Mouse (Mus musculus) frontal cortex, adult (tissue): Measurements from ENCODE around the gene Amotl1.
A peak's percentile ranks its signal among the peaks of the same experiment; 100 is the strongest.
"Not testable (repeated sequence)": the region's sequence is repeated elsewhere in the genome, so short reads cannot be mapped to it uniquely, and the experiment has no call there.

Experiments used
- ATAC-seq: cut with Nextera tagmentation; 2 replicates; pipeline ENCODE4 v1.9.2; 2017; ENCODE audit warnings: mild to moderate bottlenecking, moderate library complexity, mixed read lengths; ENCODE audit not compliant: low TSS enrichment

The Amotl1 gene

DNA sequence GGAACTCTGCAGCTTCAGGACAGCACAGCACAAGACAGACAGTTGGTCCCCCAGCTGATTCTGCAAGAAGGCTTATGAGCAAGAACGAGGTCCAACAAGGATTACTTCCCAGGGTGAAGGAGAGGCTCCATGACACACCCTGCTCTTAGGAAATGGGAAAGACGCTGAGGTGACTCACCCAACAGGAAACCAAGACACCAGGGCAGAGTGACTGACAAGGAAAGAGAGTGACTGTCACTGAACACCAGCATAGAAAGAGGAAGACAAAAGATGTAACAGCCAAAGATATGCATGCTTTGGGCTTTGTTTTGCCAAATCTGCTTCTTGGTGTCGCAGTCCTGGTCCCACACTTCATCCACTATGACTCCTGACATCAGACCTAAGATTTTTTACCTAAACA is 40.5 kb downstream of the Amotl1 start:
- ATAC-seq, result no peak

DNA sequence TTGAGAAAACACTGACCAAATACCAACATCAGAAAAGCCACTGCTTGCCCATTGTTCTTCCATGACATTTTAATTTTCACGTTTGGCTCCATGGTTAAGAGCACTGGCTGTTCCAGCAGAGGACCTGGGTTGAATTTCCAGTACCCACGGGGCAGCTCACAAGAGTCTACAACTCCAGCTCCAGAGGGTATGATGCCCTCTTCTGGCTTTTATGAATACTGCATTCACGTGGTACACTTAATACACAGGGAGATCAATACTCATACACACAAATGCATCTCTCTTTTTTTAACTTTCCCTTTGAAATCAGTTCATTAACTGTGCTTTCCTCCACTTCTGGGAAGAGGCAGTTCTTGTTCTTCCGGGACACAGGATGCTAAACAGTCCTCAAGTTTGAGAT is 41.4 kb downstream of the Amotl1 start:
- no peak for ATAC-seq

DNA sequence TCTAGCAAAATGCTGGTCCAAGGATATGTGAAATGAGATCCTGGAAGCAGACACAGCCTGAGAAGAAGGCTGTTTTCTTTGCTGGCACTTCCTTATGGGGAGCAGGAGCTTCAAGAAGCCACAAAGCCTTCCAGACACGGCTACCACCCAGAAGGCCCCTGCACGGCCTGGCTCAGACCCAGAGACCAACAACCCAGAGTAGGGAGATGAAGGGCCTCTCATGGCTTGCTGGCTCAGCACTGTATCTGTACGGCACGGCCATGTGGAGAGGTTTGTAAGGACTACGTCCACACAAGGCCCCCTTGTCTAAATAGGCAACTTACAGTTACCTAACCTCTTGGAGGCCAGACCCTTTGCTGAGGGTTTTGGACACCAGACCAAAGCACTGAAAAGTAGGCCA is 45.1 kb downstream of the Amotl1 start:
- no peak for ATAC-seq

DNA sequence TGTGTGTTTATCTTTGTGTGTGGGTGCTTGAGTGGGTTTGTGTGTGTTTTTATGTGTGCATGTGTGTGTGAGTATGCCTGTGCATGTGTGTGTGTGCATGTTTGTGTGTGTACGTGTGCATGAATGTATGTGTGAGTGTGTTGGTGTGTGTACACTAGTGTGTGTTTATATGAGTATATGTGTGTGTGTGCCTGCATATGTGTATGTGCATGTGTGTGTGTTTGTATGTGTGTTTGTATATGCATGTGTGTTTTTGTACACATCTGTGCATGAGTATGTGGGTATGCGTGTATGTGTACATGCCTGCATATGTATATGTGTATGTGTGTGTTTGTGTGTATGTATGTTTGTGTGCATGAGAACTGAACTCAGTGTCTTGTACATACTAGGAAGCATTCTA is 46.7 kb downstream of the Amotl1 start:
- ATAC-seq, result no peak

DNA sequence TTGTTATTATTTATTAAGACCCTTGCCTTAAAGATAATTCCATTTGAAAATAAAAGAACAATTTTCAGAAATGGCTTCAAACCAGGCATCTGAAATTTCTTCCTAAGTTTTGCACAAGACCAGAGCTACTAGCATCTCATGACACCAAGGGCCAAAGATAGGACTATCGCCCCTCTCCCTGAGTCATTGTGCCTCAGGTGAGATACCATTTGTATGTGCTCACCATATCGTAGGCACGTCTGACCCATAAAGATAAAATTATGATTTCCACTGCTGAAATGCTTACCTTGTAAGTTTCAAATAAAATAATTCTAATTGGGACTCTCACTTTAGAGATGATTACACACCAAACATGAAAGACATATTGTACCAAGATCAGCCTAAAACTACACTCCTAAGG is 47.4 kb downstream of the Amotl1 start:
- ATAC-seq, result no peak

DNA sequence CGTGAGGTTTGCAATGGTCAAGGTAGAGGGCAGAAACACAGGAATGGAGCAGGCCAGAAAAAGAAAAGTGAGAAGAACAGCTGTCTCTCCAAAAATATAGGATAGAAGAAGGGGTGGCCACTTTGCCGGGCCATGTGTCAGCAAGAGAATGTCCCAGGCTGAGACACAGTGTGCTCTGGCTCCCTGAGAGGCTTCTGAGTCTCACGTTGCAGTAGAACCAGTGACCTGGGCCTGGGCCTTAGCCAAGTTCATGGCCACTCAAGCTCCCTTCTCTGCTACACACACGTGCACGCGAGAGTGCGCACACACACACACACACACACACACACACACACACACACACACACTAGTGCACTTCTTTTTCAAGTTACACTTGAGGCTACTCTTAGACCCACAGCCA is 48.0 kb downstream of the Amotl1 start:
- ATAC-seq, result no peak

DNA sequence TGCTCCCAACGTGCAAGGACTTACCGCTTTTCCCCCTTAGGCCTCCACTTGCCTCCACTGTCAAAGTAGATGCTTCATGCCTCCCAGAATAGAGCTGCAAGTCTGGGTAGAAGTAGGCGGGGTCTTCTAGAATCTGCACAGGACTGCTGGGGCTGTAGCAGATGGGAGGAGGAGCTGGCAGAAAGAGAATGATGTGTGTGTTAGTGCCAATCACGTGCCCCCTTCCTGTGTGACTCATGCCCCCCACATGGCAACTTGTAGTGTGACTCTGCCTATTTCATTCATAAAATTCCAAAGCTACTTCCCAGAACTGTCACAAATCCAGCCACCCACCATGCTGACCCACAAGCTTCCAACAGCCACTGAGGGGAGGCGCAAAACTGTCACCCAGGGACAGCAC is 48.4 kb downstream of the Amotl1 start:
- peak; percentile 96 for ATAC-seq

DNA sequence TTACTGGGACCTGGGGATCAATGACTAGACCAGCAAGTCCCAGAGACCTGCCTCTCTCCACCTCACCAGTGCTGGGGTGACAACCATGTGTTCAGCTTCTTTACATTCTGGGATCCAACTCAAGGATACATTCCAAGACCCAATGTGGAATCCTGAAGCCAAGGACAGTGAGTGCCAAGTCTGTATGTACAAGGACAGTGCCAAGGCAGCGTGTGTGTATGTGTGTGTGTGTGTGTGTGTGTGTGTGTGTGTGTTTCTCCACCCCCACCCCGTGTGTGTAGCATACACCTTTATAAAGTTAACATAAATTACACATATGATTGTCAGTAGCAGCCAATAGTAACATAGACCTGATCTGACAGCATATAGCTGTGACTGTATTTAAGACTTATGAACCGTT is 49.0 kb downstream of the Amotl1 start:
- no peak for ATAC-seq

DNA sequence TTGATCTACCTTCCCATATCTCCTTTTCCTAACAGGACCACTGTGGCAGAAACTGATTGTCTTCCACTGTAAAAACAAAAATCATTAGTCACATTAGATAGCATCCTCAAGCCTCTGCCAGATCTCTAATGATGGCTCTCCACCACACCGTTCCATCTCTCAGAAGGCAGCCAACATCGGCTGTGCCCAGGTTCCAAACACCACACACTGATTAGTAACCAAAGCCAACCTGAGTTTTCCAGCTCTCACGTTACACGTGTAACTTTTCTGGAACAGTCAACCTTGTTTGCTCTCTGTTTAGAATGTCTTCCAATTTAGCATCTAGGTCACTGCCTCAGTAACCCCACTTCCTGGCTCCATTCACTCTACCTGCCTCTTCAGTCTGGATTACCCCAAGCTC is 51.0 kb downstream of the Amotl1 start:
- ATAC-seq, result no peak

DNA sequence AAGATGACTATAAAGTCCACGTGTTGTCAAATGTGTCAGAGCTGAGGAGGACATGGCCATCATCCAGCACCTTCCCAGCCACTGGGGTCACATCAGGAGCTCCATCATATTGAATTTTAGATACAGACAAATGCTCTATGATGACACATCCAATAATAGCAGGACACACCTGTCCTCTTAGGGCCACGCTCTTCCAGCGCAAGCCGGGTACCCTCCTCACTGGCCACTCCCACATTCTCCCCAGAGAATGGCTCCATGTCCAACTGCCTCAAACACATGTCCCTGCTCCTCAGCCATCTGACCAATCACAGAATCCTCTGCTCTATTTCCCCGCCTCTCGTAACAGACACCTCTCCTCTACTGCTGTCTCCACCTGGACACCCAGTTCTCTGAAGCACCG is 54.2 kb downstream of the Amotl1 start:
- ATAC-seq, result no peak

DNA sequence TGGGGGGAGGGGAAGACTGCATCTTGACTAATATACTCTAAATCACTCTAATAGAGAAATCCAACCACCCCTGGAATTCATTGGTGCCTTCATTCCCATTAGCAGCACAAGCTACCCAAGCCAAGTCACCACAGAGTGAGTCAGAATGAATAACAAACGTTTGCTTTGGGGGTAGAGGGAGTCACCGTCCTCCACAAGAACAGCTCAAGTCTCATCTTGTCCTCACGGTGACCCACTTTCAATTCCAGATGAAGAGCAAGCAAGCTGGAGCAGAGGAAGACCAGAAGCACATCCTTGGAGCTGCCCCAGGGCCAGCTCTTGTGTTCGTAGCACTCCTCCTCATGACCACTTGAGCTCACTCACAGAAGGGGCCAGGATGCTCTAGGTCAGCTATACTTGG is 56.2 kb downstream of the Amotl1 start:
- ATAC-seq, result no peak

DNA sequence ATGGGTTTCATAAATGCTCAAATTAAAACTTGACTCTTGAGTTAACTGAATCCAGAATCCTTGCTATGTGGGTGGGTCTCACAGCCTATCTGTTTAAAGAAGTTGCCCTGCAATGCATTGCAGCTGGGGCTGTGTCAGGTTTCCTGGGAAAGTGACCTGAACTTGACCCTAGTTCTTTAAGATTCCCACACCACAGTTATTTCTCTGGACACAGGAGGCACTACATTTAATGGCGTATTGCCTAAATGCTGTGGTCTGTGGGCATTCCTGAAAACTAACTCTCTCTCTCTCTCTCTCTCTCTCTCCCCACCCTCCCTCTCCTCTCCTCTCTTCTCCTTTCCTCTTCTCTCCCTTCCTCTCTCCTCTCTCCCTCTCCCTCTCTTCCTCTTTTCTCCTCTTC is 59.2 kb downstream of the Amotl1 start:
- no peak for ATAC-seq

DNA sequence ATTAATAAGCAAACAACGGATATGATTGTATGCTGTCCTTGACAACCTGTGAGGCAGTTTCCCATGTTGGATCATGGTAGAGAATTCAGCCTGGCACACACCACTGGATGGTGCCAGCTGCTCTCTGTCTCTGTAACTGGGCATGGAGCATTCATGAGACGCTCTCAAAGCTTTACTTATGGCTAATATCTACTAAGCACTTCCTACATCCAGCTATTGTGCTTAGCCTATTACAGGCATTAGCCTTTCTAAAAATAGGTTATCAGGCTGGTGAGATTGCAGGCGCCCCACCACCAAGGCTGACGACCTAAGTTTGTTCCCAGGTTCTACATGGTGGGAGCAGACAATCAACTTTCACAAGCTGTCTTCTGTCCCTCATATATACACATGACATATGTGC is 65.9 kb downstream of the Amotl1 start:
- ATAC-seq, result no peak

DNA sequence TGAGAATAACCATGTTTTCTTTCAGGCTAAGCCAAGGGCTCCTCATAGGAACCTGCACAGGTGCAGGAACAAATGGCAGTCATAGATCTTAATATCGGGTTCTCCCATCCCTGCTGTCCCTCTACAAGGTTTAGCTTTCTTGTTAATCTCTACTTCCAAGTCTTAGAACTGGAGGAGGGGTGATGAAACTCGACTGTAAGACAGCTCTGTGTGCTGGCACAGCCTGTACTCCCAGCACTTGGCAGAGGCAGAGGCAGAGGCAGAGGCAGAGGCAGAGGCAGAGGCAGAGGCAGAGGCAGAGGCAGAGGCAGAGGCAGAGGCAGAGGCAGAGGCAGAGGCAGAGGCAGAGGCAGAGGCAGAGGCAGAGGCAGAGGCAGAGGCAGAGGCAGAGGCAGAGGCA is 68.5 kb downstream of the Amotl1 start:
- ATAC-seq, result not testable (repeated sequence)

DNA sequence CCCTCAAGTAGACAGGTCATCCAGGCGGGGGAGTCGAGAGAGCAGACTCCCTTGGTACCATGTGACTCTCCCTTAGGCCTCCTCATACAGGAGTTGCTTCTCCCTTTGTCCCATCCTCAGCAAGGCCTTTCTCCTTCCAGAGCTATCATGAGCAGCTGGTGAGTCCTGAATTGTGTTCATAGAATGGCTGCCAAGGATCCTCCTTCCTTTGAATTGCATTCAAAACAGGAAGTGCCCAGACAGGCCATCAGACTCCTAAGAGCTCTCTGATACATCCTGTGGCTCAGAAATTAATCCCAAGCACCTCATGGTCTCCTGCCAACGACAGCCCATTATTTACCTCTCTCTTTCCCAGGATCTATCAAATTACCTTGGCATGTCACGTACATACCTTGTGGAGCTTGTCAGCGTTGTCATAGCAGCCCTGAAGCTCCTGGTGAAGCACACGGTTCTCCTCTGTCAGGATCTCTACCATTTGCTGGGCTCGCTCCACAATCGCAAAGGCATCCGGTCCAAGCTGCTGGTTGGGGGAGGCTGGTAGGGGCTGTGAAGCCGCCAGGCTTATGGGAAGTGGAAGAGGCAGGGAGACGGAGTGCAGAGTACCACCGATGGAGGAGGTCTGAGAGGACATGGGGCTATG is 70.0 kb downstream of the Amotl1 start:
- ATAC-seq, result 0 out of 2 replicates have a peak, but pooled peaks have one; percentile 20

DNA sequence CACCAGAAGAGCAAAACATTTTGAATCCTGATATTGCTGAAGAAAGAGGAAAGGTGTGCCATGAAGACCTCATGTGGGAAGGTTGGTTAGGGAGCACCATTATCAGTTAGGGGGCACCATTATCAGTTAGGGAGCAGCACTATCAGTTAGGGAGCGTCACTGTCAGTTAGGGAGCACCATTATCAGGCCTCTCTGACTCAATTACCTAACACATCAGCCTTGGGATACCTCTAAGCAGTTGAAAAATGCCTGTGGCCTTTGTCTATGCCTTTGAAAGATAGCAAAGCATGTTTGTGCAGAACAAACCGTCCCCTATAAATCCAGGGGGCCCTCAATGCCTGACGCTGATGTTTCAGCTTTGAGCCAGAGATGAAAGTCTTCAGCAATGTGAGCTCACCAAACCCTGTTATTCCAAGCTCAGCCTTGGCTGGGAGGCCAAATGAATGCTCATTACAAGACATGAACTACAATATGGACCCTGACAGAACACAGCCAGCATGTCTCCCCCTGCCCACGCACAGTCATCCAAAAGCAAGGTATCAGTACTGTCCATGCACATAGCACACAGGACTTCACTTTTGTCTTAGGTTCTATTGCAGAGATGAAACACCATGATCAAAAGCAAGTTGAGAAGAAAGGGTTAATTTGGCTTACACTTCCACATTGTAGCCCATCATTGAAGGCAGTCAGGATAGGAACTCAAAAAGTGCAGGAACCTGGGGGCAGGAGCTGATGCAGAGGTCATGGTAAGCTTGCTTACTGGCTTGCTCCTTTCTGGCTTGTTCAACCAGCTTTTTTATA is 75.5 kb downstream of the Amotl1 start:
- ATAC-seq, result no peak

DNA sequence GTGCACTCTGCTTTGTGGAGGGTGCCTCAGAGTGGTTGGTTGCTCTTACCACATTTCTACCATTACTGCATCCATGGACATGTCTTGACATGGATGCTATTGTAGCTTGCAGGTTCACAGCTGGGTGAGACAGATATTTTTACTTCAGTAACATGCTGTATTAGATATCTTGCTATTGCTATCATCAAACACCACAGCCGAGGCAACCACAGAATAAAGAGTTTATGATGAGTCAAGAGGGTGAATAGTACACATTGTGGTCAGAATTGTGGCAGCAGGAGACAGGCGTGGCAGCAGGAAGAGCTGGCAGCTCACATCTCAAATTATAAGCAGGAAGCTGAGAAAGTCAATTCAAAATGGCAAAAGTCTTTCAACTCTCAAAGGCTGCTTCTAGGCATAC is 76.4 kb downstream of the Amotl1 start:
- no peak for ATAC-seq

DNA sequence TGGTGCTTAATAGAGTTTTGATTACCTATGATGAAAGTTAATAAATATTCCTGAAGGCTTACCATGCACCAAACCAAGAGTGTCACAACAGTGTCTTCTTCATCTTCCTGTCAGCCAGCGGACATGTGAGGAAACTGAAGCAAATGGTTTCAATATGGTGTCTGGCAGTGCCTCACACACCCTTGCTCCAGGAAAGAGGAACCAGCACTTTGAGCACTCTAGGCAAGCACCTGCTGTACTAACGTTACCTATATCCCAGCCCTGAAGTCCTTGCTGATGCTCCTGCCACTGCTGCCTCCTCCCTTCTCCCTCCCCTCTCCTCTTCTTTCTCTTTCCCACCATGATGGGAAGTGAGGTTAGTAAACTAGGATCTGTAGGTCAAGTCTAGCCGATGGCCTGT is 80.4 kb downstream of the Amotl1 start:
- ATAC-seq, result no peak

DNA sequence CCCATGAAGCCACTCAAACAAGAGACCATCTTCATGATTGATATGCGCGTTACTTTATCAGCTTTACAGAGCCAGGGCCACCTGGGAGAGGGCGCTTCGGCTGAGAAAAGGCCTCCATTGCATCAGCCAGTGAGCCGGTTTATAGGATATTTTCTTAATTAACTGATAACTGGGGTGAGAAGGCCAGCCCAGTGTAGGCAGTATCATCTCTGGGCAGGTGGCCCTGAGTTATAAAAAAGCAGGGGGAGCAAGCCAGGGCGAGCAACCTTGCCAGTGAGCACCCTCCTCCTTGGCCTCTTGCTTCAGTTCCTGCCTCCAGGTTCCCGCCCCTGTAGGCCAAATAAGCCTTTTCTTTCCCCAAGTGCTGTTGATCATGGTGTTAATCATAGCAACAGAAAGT is 81.5 kb downstream of the Amotl1 start:
- no peak for ATAC-seq

DNA sequence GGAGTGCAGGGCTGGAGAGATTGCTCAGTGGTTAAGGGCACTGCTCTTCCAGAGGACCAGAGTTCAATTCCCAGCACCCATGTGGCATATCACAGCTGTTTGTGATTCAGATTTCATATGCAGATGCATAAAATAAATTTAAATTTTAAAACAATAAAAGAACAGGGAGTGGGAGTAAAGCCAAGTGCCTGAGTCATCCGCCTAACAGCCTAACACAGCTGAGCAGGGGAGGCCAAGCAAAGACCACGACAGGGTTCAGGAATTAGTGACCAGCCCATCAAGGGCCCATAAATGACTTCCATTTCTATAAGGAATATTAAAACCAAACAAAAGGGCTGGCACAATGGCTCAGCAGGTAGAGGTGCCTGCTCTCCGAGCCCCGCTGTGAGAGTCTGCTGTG is 84.3 kb downstream of the Amotl1 start:
- no peak for ATAC-seq

DNA sequence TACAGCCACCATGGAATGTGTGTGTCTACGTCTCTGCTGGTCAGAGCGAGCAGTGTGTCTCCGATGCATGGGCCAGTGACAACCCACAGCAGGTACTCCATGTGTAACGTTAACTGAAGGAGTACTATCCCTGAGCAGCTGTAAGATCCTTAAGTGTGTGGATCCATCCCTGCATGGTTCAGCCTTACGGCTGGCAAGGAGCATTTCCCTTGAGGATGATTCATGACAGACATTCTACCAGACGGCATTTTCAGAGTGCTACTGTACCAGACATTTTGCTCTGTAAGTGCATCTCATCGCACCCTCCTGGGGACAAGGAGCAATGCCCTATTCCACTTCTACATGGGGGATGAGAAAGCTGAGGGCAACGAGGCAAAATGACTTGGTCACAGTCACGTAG is 84.9 kb downstream of the Amotl1 start:
- ATAC-seq, result peak; percentile 63

DNA sequence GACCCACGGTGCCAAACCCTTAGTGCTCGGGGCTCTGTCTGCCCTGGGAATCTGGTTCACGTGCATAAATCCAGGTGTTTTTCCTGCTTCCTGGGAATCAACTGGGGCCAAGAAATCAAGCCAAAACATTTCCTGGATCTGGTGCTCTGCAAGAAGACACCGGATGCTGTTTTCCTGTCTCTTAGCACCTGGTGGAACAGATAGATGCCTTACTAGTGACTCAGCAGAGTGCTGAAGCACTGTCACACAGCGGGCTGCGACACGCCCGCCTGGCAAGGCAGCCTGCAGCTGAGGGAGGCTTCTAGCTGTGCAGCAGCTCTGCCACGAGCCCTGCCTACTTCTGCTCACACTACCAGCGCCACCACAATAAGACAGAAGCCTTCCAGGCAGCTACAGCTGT is 85.4 kb downstream of the Amotl1 start:
- ATAC-seq, result peak; percentile 99

DNA sequence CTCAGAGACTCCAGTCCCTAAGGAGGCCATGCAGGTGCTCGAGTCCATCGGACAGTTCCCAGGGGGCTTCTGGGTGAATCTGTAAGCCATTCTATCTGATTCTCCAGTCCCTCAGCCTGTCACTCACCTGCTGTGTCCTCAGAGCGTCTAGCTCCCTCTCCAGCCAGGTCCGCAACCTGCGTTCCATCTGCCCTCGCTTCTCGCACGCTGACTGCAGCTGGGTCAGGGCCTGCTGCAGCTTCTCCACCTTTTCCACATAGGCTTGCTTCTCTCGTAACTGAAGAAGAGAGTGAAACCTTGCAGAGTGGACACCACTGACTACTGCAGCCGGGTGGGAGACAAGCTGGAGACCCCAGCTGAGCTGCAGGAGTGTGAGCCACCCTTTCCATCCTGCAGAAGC is 86.5 kb downstream of the Amotl1 start:
- no peak for ATAC-seq

DNA sequence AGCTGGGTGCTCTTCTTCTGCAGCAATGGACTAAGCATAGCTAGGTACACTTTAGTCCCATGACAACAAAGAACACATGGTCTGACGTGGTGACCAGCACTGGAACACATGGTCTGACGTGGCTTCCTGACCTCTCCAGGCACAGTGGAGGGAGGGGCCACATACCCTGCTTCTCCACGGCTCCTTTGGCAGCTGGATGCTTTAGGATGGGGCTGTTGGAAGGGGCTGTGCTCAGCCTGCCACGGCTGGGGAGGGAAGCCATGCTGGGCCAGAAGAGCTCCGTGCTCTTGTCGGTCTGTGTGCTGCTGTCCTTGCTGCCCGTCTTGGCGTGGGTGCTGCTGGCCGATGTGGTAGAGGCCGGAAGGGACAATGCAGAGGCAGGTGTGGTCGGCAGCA is 96.5 kb downstream of the Amotl1 start:
- no peak for ATAC-seq
